In the genomic region with DNA sequence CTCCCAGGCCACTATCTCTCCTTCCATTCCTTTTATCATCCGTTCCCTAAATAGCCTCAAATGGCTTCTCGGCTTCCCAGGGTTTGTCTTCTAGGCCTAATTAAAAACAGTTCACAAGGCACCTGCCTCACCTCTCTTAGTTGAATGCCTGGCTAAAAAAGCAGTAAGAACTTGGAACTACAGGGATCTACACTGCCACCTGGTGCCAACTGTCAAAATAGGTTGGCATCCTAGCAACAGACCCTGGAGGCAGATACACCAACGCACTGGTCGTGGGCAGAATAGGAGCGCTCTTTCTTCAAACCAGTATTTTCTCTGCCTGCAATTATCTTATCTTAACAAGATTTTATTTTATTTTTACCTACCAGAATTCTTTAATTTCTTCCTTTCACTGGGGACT, we compare ENCODE assay signal across 8 mouse cellular contexts. TPM values are rescaled to one million over a fixed set of nuclear protein-coding genes. Genes with fewer than 3 reads are reported as not detected.
DNase-seq lines count a peak whose midpoint lies in the region; ATAC-seq and TF ChIP-seq lines count a peak whose summit lies in the region.

No protein-coding gene starts in this region.

- no peaks in the 10 kb centered on the region for H3K9me3 ChIP-seq in intestine, embryonic 14.5 days (ENCODE audit: control insufficient read depth, low read length)
- H3K9me3 ChIP-seq in intestine, embryonic 16.5 days (ENCODE audit: control insufficient read depth, low read length): no peaks in the 10 kb centered on the region
- H3K9me3 ChIP-seq in hindbrain, embryonic 14.5 days (ENCODE audit: control insufficient read depth, low read length): no peaks in the 10 kb centered on the region
- H3K9me3 ChIP-seq in midbrain, embryonic 12.5 days: no peaks in the 10 kb centered on the region

- H3K4me1 ChIP-seq in intestine, embryonic 14.5 days (replicated peaks; ENCODE audit: control insufficient read depth, insufficient read depth, low read length): no peaks in the 10 kb centered on the region
- H3K4me1 ChIP-seq in intestine, embryonic 16.5 days (ENCODE audit: control insufficient read depth, insufficient read depth, low read length): no peaks in the 10 kb centered on the region
- H3K4me1 ChIP-seq in hindbrain, embryonic 14.5 days (replicated peaks; ENCODE audit: control insufficient read depth, insufficient read depth, low read length): no peaks in the 10 kb centered on the region
- no peaks in the 10 kb centered on the region for H3K4me1 ChIP-seq in midbrain, embryonic 12.5 days
- no peaks in the 10 kb centered on the region; the same call in 1 of the 2 replicates for H3K4me1 ChIP-seq in spleen, adult 2 months (ENCODE audit: control insufficient read depth, insufficient read depth, insufficient read length)

- no peaks in the 10 kb centered on the region for H3K36me3 ChIP-seq in intestine, embryonic 14.5 days (ENCODE audit: control insufficient read depth, insufficient read depth, low read length)
- H3K36me3 ChIP-seq in intestine, embryonic 16.5 days (ENCODE audit: control insufficient read depth, insufficient read depth, low read length): no peaks in the 10 kb centered on the region
- H3K36me3 ChIP-seq in hindbrain, embryonic 14.5 days (replicated peaks; ENCODE audit: control insufficient read depth, insufficient read depth): no peaks in the 10 kb centered on the region
- no peaks in the 10 kb centered on the region for H3K36me3 ChIP-seq in midbrain, embryonic 12.5 days
- no peaks in the 10 kb centered on the region for H3K36me3 ChIP-seq in spleen, adult 2 months (ENCODE audit: control insufficient read depth, insufficient read depth, low read length)

- no peak overlapping the region for H3K27ac ChIP-seq in intestine, embryonic 14.5 days (ENCODE audit: low read depth)
- no peak overlapping the region for H3K27ac ChIP-seq in intestine, embryonic 16.5 days (ENCODE audit: low read length)
- no peak overlapping the region for H3K27ac ChIP-seq in hindbrain, embryonic 14.5 days
- H3K27ac ChIP-seq in midbrain, embryonic 12.5 days (replicated peaks): no peak overlapping the region
- H3K27ac ChIP-seq in spleen, adult 2 months (ENCODE audit: insufficient read depth, low read length): no peak overlapping the region

- no peak overlapping the region for H3K4me2 ChIP-seq in intestine, embryonic 14.5 days (ENCODE audit: low read length)
- H3K4me2 ChIP-seq in intestine, embryonic 16.5 days (ENCODE audit: low read depth, low read length): no peak overlapping the region
- H3K4me2 ChIP-seq in hindbrain, embryonic 14.5 days (replicated peaks): no peak overlapping the region
- no peak overlapping the region for H3K4me2 ChIP-seq in midbrain, embryonic 12.5 days (replicated peaks)

- 32% methylated on average over 5 of the region's 5 CpGs for WGBS in intestine, embryonic 14.5 days
- WGBS in intestine, embryonic 16.5 days: 33% methylated on average over 5 of the region's 5 CpGs
- 32% methylated on average over 5 of the region's 5 CpGs for WGBS in hindbrain, embryonic 14.5 days
- 43% methylated on average over 5 of the region's 5 CpGs for WGBS in midbrain, embryonic 12.5 days
- WGBS in spleen, adult 2 months: 44% methylated on average over 5 of the region's 5 CpGs

- ATAC-seq in intestine, embryonic 14.5 days (replicated peaks; ENCODE audit: low FRiP score, low TSS enrichment, low read depth): no peak
- no peak for ATAC-seq in intestine, embryonic 16.5 days
- ATAC-seq in activated CD4-positive, CD25-positive, alpha-beta regulatory T cell, adult 4 months: peak; percentile 85
- ATAC-seq in hindbrain, embryonic 14.5 days (ENCODE audit: low FRiP score): peak; percentile 60
- peak; percentile 58; the same call in 1 of the 2 replicates for ATAC-seq in midbrain, embryonic 12.5 days (ENCODE audit: low FRiP score, low read depth)

- intact Hi-C loops in left cerebral cortex, postnatal 14 days (cut with DNase I): loop anchor here (2.0 kb wide), 2 partner anchors 45 to 117 kb away; no protein-coding TSS in a partner anchor

- TF ChIP-seq POLR2A in spleen, adult 2 months (IDR thresholded peaks at IDR 0.05; ENCODE audit: low read depth, low read length): no peak

- no peak overlapping the region for H3K4me3 ChIP-seq in intestine, embryonic 14.5 days (ENCODE audit: low read depth, low read length)
- no peak overlapping the region for H3K4me3 ChIP-seq in intestine, embryonic 16.5 days (ENCODE audit: low read length)
- no peak overlapping the region for H3K4me3 ChIP-seq in hindbrain, embryonic 14.5 days (replicated peaks; ENCODE audit: low read length)
- H3K4me3 ChIP-seq in midbrain, embryonic 12.5 days: no peak overlapping the region
- H3K4me3 ChIP-seq in spleen, adult 2 months (ENCODE audit: extremely low read depth, insufficient read depth, insufficient read length): no peak overlapping the region

- peak; percentile 75 for DNase-seq in intestine, embryonic 14.5 days (ENCODE audit: low spot score)
- peak; percentile 46 for DNase-seq in embryo, embryonic 11.5 days (ENCODE audit: low read depth, low spot score)
- peak; percentile 87 for DNase-seq in hindbrain, embryonic 14.5 days (ENCODE audit: low spot score)
- DNase-seq in left cerebral cortex, postnatal 14 days (ENCODE audit: low spot score in 2 of 2): peak; percentile 88 to 93
- DNase-seq in spleen, adult 2 months (ENCODE audit: low read depth in 1 of 2, low spot score in 2 of 2): peak in 1 of 2 experiments; percentile 62

- no peak overlapping the region for H3K9ac ChIP-seq in intestine, embryonic 14.5 days (ENCODE audit: low read length)
- H3K9ac ChIP-seq in intestine, embryonic 16.5 days (ENCODE audit: low read depth, low read length): no peak overlapping the region
- no peak overlapping the region for H3K9ac ChIP-seq in hindbrain, embryonic 14.5 days
- no peak overlapping the region for H3K9ac ChIP-seq in midbrain, embryonic 12.5 days (replicated peaks)

- no peaks in the 10 kb centered on the region for H3K27me3 ChIP-seq in intestine, embryonic 14.5 days (replicated peaks; ENCODE audit: control insufficient read depth, insufficient read depth, low read length)
- no peaks in the 10 kb centered on the region for H3K27me3 ChIP-seq in intestine, embryonic 16.5 days (replicated peaks; ENCODE audit: control insufficient read depth, insufficient read depth, low read length)
- H3K27me3 ChIP-seq in hindbrain, embryonic 14.5 days (ENCODE audit: control insufficient read depth, insufficient read depth, low read length): no peaks in the 10 kb centered on the region
- no peaks in the 10 kb centered on the region for H3K27me3 ChIP-seq in midbrain, embryonic 12.5 days
- H3K27me3 ChIP-seq in spleen, adult 2 months (ENCODE audit: control insufficient read depth, insufficient read depth, low read length): no peaks in the 10 kb centered on the region

- TF ChIP-seq CTCF in spleen, adult 2 months (IDR thresholded peaks at IDR 0.05; ENCODE audit: extremely low read depth, insufficient read depth, insufficient read length, insufficient replicate concordance): peak; percentile 38; the same call in 1 of the 2 replicates

RNA-seq across cellular contexts. Expression of a gene that starts 15.2 kb away (rescaled TPM):
- 17.6 and 21.5 TPM in 2 replicates for polyA plus RNA-seq in intestine, embryonic 14.5 days (2014; fragmentation: Nextera tagmentation; extraction: Ambion mirVana)
- 8.9 and 9.5 TPM in 2 replicates for polyA plus RNA-seq in intestine, embryonic 16.5 days (2015; fragmentation: Nextera tagmentation; extraction: Ambion mirVana)
- 10 to 100 TPM; 64.2 to 69.4 TPM for polyA plus RNA-seq in activated CD4-positive, CD25-positive, alpha-beta regulatory T cell, adult 4 months (2017; shearing (Covaris generic))
- 40.1 and 51.6 TPM in 2 replicates for polyA plus RNA-seq in hindbrain, embryonic 14.5 days (2014; fragmentation: Nextera tagmentation; extraction: Ambion mirVana)
- total RNA-seq in left cerebral cortex, postnatal 14 days (2021): 100 to 1,000 TPM; 169 TPM
- 22.5 and 24.8 TPM in 2 replicates for polyA plus RNA-seq in midbrain, embryonic 12.5 days (2016; fragmentation: Nextera tagmentation; extraction: Ambion mirVana)
- polyA plus RNA-seq in spleen, adult 2 months (2012; rRNA removed): 17.8 and 18.5 TPM in 2 replicates

RNA-seq across cellular contexts. Expression of a gene that starts 33.4 kb away (rescaled TPM):
- polyA plus RNA-seq in intestine, embryonic 14.5 days (2014; fragmentation: Nextera tagmentation; extraction: Ambion mirVana): 6.4 and 6.9 TPM in 2 replicates
- 3.3 and 3.4 TPM in 2 replicates for polyA plus RNA-seq in intestine, embryonic 16.5 days (2015; fragmentation: Nextera tagmentation; extraction: Ambion mirVana)
- polyA plus RNA-seq in activated CD4-positive, CD25-positive, alpha-beta regulatory T cell, adult 4 months (2017; shearing (Covaris generic)): 1 to 10 TPM; 6.6 to 8.7 TPM
- 9.5 and 11.0 TPM in 2 replicates for polyA plus RNA-seq in hindbrain, embryonic 14.5 days (2014; fragmentation: Nextera tagmentation; extraction: Ambion mirVana)
- 10 to 100 TPM; 25.7 to 28.0 TPM for total RNA-seq in left cerebral cortex, postnatal 14 days (2021)
- polyA plus RNA-seq in midbrain, embryonic 12.5 days (2016; fragmentation: Nextera tagmentation; extraction: Ambion mirVana): 5.7 and 5.8 TPM in 2 replicates
- 14.8 and 16.7 TPM in 2 replicates for polyA plus RNA-seq in spleen, adult 2 months (2012; rRNA removed)

Comparison
In these comparisons a context has a peak if more than half of its experiments do, and no peak if none do; other contexts are left out.
1. ATAC-seq: peak in activated CD4-positive, CD25-positive, alpha-beta regulatory T cell, adult 4 months (single experiment), hindbrain, embryonic 14.5 days (single experiment) and midbrain, embryonic 12.5 days (single experiment); none in intestine, embryonic 14.5 days (single experiment) and intestine, embryonic 16.5 days (single experiment).